Mouse (Mus musculus) layer of hippocampus, postnatal 14 days (tissue): ENCODE data around the gene Gdap1l1. TPM values are rescaled to one million over a fixed set of nuclear protein-coding genes. Genes with fewer than 3 reads are reported as not detected.
A peak's percentile ranks its signal among the peaks of the same experiment; 100 is the strongest.

ENCODE experiments used
- DNase-seq, 2 experiments: peaks; one replicate each; pipeline ENCODE4 v3.0.0; 2021 to 2022; ENCODE audit warnings: low spot score in 2 of 2, mixed read lengths in 1 of 2
- total RNA-seq, 2 experiments: library from RNA; stranded (reverse); gene quantifications; 2 replicates each; pipeline ENCODE4 v1.2.3; 2021

The Gdap1l1 gene
- total RNA-seq, 2 experiments from 2014 or later, result 76.6 to 80.3 TPM

DNA sequence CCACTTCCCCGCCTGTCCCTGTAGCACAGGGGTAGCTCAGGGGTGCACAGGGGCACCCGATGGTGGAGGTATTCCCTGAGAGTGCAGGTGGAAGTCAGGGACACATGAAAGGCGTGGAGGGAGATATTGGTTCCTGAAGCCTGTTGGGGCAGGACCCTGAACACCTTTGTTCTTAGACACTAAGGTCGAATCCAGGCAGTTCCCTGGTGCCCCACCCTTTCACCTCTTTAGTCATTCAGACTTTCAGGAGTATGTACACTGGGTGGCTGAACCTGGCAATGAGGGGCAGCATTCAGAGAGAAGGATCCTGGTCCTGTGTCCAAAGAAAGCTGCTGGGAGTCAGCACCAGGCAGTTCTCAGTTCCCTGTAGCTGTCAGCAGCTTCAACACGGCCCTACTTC lies 24.1 kb downstream of the Gdap1l1 start:
- no peak for DNase-seq

DNA sequence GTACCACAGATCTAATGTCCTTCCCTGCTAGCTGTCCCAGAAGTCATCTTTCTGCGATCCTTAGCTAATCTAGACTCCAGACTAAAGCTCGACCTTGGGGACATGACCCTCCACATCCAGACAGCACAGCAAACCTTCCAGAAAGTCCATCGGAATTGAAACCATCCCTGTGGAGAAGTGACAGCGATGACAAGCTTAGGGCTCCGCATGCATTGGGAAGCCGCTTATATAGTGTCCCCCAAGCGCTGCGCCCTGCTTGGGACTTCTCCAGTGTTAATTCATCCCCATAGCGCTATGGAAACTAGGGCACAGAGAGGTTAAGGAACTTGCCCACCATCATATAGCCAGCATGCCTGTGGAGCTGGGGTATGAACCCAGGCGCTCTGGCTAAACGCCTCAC lies 24.5 kb downstream of the Gdap1l1 start:
- no peak for DNase-seq

DNA sequence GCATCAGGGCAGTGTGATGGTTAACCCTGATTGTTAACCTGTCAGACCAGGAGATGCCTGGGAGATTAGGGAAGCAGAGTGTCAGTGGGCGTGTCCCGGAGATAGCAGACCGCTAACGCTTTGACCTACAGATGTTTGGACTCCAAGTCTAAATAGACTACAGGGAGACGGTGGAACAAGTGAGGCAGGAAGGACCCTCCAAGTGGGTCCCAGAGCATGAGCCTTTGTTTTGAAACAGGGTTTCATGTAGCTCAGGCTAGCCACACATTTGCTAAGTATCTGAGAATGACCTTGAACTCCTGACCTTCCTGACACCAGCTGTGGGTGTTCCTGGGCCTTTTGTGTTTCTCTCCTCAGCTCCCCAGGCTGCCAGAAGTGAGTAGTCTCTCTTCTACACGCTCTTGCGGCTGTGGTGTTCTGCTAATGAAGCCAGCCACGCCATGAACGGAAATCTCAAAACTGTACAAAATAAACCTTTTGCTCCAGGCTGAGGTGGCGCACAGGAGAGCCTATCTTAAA lies 25.0 kb downstream of the Gdap1l1 start:
- no peak for DNase-seq

DNA sequence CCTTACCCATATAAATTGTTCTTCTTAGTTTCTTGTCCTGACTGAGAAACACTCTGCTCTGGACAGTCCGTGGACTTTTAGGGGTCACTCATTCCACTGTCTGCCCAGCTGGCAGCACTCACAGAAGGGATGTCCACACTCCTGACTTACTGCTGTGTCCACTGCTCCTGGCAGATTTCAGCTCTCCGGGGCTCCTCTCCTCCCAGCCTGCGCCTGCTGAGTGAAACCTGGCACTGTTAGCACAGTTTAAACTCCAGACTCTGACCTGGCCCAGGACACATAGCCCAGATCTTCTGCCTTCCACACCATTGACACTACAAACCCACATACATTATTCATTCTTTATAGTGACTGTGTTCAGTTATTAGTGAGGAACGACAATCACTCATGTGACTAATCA lies 25.7 kb downstream of the Gdap1l1 start:
- no peak for DNase-seq

DNA sequence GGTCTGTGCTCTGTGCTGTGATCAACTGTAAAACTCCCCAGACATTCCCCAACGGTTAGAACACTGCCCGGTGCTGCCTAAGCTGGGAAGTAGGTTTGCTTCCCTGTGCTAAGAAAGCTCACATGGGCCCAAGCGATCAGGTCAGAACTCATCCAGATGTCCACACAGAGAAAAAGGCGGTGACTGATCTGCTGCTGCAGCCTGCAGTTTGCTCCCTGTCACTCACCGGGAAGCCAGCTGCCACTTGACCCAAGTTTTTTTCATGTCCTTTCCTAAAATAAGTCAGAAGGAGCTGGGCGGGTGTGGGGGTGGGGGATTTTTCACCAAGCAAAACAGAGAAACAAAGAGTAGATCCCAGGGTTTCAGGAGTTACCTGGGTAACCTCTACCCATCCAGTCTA lies 26.3 kb downstream of the Gdap1l1 start:
- DNase-seq, result no peak

DNA sequence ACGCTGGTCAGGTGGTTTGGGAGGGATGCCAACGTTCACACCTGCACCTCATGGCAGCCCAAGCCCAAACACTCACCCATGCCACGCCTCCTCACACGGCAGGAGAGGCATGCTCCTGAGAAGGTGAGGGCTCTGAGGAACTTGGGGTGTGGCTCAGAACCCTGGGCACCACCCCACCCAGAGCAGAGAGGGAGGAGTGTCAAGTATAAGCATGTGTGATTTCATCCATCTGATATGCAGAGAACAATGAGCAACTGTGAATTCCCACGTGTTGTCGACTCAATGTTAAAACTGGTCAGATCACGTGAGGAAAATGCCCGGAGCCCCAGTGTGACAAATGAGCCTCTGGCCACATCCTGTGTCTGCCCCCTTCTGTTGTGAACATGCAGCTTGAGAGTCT lies 28.5 kb downstream of the Gdap1l1 start:
- DNase-seq, result no peak

DNA sequence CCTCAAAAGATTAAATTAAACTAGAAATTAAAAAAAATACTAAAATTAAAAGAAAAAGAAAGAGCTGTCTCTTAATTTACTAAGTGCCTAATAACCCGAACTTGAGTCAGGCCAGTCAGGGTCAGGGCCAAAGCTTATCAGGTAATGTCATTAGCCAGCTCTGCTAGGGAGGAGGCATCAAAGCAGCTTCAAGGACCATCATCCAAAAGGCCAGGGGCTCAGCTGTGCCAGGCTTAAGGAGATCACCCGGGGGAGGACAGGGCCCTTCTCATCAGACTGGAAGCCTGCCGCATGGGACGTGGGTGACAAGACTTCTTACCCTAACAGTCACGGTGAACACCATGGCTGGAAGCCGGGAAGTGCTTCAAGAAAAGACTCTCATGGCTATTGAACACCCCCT lies 29.3 kb downstream of the Gdap1l1 start:
- no peak for DNase-seq

DNA sequence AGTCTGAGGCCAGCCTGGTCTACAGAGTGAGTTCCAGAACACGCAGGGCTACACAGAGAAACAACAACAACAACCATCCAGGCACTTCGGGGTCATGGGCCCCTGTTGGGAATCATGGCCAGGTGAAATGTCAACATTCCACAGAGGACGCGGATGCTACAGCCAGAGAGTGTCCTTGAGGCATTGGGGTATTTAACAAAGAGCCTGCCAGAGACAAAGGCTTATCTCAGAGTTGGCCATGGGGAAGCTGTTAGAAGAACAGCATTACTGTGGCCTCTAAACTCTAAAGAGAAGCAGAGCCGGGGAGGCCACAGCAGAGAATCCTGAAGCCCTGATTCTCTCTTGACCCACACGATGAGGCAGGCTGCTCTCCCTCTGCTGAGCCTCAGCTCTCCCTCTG lies 30.6 kb downstream of the Gdap1l1 start:
- DNase-seq, result no peak

DNA sequence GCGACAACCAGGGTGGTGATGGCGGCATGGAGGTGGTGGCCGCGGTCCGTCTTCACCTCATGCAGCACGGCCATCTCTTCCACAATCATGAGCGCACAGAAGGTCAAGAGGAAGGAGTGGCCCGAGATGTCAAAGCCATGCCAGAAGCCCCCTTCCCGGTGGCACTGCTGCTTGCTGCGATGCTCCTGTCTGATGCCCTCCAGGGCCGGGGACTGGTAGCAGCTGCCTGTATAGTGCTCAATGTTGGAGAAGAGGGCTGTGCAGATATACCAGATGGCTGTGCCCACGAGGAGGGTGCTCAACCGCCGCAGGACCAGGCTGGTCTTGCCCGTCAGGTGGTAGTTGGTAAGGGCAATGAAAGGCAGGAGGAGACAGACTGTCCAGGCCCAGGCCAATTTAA lies 31.4 kb downstream of the Gdap1l1 start:
- DNase-seq, result no peak

DNA sequence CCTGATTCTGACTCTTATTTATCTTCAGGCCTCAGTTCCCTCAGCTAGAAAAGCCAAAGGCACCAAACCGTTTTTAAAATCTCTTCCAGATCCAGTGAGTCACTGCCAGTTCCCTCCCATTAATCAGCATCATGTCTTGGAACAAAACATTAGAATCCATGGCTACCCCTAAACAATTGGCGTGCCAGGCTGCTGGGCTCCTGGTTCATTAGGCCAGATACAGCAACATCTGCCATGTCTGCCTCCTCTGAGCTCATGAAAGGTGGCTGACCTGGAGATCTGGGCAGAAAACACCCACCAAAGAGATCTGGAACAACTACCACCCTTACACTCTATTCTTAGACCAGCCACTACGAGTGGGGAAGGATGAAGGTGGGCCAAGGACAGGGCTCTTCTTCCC lies 32.9 kb downstream of the Gdap1l1 start:
- DNase-seq, result no peak

DNA sequence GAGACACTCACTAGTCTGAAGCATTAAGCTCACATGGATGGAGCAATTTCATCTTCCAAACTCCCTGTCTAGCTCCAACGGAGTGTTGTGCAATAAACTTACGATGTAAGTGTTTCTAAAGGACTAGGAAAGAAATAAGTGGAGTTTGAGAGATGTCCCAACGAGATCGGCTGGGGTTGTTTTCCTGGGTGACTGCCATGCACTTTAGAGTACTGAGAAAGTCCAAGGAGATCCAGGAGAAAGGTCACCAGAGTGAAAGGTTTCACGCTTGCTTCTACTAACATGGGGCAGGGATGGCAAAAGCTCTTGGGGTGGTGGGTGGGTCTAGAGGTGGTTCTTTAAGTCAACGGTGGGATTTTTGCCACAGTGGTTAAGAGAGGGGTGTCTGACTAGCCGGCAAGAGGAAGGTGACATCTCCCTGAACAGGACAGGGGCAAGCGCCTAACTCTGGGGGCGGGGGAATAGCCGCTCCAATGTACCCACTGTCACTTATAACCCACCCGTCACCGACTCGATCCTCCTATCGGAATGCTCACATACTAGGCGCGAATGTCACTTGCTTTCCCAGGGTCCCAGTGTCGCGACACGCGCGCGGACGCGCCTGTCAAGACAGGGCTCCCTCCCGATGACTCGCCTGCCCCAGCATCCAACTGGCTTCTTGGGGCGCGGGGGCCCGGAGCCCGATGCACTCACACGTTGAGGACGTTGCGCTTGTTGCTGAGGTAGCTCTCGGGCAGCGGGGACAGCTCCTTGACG lies 33.6 kb downstream of the Gdap1l1 start:
- no peak for DNase-seq

DNA sequence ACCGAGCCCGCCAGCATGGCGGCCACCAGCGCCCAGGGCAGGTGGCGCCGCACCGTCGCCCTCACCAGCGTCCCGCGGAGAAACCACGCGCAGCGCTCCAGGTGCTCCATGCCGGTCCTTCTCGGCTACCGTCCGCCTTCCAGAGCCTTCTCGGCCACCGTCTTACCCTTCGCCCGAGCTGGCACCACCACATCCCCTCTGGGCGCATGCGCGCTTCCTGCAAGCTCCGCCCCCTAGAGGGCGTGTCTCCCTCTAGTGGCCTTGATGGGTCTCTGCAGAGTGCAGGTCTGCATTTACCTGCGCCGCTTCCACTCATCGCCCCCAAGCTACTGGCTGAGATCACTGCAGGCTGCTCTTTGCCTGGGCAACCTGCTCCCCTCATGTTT lies 34.2 kb downstream of the Gdap1l1 start, which contains the start of gene Fitm2:
Gene Fitm2, minus strand, starts transcription at position 164 of the 386 bp plus-strand sequence.
- DNase-seq, result peak; percentile 96 to 98

DNA sequence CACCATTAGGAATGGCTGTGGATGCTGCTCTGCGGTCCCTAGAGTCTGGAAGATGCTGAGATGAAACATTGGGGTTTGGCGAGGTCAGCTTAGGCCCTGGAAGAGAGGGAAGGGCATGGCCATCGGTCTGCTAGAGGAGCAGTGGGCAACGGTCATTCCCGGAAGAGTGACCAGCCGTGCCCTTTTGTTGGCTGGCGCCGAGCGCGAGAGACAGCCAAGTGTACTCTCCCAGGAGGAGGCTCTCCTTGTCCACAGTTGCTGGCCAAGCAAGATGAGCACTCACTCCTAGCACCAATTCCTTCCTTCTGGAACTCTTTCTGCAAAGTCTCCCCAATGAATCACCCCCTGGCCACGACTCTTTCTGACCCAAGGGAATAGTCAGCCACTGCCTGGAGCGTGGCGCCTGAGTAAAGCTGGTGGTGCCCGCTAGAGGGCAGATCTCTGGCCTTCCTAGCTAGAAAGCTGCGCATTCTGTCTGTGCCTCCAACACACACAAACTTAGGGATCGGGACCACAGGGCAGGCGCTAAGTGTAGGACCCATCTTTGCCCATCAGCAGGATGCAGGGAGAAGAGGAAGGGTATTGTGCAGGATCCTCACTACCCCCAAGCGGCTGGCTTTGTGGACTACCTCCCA lies 42.0 kb downstream of the Gdap1l1 start:
- DNase-seq, result no peak

DNA sequence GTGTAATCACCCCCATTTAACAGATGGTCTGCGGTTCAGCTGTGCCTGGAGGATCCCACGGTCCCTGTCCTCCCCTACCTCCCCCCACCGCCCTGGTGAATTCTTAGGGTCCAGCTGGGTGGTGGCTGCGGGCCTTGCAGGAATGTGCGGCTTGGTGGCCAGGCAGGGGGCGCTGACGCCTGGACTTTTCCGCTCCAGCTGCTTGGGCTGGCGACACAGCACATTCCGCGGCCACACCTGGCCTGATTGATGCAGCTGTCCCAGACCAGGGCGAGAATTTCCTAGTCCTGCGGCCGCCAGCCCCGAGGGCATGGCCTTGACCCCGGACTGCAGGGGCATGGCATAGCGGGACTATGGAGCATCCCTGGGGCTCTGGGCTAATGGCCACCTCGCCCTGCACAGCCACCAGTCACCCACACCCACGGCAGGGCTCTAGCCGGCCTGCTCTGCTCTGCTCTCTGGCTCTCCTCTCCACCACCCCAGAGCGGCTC lies 43.3 kb downstream of the Gdap1l1 start:
- DNase-seq, result no peak

DNA sequence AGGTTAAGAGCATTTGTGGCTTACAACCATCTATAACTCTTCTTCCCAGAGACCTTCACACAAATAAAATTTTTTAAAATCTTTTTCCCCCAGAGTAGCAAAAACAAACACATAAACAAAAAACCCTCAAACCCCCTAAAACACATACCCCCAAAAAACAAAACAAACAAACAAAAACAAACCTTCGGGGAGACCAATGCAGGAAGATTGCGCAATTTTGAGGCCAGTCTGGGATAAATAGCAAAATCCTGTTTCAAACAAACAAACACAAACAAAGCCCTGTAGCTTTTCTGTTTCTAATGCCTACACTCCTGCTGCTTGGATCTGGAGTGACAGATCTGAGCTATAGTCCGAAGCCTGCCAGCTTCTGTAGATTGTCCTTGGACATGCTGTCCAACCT lies 49.1 kb downstream of the Gdap1l1 start:
- DNase-seq, result no peak

DNA sequence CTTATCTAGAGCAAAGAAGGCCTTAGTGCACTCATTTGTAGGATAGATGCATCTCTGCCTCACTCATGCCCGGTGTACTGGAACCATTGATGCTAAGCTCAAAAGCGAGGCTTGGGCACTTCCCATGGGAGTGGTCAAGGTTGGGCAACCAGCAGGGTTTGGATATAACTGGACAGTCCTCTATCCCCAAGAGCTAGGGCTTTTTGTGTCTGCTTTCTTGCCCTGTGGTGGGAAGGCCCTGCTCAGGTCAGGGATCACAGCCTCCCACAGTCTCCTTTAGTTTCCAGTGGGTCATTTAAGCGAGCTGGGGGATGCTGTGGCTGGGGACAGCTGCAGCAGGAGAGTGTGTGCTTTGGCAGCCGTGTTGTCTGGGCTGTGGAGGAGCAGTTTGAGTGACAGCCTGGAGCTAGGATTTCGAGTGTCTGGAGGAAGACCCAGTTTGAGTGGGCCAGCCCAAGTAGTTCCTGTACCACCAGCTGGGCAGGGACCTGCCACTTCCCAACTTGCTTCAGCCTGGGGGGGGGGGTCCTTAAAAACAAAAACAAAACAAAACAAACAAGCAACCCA lies 51.5 kb downstream of the Gdap1l1 start:
- DNase-seq, result no peak

DNA sequence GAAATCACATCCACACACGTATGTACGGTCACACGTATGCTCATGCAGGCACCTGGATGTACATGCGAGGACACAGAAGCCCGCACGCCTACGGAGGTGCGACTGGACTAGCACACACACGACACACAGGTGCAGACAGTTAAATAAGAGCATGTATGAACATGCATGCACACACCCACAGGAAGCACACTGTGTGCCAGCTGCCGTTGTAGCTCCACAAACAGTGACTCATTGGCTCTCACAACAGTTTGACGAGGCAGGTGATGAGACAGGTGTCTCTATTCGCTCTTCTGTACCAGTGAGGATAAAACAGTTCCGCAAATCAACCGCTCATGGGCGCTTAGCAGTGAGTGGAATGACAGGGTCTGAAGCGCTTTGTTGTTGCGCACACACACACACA lies 52.4 kb downstream of the Gdap1l1 start:
- no peak for DNase-seq

DNA sequence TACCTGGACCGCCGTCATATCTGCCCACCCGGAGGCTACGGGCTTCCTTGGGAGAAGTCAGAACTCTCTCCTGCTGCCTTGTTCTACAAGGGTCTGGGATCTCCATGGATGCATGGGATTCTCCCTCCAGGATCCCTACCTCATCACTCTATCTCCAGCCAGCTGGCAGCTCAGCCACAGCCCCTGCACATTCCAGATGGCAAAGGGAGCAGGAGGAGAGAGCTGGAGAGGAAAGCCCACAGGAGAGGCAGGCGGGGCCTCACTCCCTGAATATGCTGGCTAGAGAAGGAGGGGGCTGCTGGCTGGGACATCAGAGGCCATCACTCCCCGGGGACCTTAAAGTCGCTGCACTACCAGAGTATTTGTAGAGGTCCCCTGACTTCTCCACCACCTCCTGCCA lies 53.1 kb downstream of the Gdap1l1 start:
- DNase-seq, result no peak

DNA sequence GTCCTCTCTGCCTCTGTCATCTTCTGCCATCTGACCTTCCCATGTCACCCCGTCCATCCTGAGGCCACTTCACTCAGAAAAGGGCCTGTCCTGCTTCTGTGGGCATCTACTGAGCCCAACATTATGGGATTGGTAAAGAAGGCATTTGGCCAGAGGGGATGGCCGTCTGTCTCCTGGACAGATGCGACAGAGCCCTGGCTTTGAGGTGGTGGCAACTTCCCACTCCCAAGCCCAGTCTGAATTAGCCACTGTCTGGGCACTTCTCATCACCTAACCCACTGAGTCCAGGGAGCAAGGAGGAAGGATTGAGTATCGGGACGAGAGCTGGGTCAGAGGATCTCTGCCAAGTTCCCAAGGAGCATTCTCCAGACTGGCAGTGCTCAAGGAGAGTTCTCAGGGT lies 53.7 kb downstream of the Gdap1l1 start, which contains the start of gene R3hdml:
Gene R3hdml, plus strand, starts transcription at position 301 of the 400 bp plus-strand sequence.
- no peak for DNase-seq

DNA sequence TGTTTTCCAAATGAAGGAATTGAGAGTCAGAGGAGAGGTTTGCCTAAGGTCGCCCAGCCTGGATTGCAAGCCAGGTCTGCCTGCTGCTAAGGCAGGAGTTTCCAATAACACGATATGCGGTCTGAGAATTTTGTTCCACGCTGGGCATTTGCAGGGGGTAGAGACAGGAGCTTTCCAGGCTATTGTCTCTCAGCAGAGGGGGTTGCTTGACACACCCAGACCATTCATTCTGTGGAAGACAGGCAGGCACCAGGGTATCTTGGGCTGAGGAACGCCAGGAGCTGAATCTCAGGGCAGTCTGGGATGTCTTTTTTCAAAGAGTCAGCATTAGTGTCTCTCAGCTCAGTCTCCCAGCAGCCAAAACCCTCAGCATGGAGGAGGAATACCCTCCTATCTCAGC lies 54.8 kb downstream of the Gdap1l1 start:
- no peak for DNase-seq

DNA sequence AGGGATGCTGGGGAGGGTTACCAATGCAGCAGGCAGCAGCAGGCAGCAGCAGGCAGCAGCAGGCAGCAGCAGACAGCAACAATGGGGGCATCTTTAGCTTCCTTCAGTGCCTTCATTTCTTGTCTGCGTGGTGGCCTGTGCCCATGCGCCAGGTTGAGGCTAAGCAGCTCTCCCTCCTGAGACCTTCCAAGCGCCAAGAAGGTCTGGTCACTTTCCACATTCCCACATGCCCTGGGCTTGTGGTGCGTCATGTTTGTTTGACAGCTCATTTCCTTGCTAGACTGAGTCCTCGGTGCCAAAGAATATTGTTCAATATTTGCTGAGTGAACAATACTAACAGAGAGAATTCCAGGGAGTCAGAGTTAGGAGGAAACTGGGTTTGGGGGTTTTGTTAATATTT lies 55.7 kb downstream of the Gdap1l1 start:
- no peak for DNase-seq

DNA sequence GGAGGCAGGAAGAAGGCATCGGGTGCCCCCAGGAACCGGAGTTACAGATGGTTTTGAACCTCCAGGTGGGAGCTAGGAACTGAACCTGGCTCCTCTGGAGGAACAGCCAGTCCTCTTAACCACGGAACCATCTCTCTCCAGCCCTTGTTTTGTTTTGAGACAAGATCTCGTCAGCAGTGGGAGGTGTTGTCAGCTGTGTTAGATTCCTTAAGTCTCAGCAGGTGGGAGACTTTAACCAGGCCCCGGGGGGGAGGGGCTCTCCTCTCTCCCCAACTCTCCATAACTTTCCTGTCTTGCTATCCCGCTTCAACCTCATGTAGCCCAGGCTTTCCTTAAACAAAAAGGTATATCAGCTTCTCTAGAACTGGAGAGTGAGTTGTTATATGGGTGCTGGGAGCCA lies 56.2 kb downstream of the Gdap1l1 start:
- no peak for DNase-seq
